Mouse (Mus musculus): ENCODE measurements at regions not wholly inside any gene's neighbourhood (a gene's known extent, or its start where the extent isn't known, plus 50 kb on each side); places are given as distances from the start of the nearest gene placed in this dataset.

GRCm38 (mm10) chr11:64650571-64651282 lies 214.3 kb upstream of the F930015N05Rik start:
- Histone ChIP-seq H3K9ac (ENCODE audit: control insufficient read depth, low read depth, low read length, poor library complexity, severe bottlenecking) (no peak overlapping the region), H3K79me2 (ENCODE audit: control insufficient read depth, insufficient read depth, low read length, poor library complexity) (no peaks in the 10 kb centered on the region), H3K4me1 (ENCODE audit: control insufficient read depth in 1 of 2, insufficient read depth in 2 of 2, low read length in 2 of 2) (no peaks in the 10 kb centered on the region), H3K27ac (ENCODE audit: control insufficient read depth, low read depth, low read length) (no peak overlapping the region), H3K36me3 (ENCODE audit: control insufficient read depth in 1 of 2, insufficient read depth in 2 of 2, low read length in 2 of 2) (no peaks in the 10 kb centered on the region), H3K4me3 (ENCODE audit: control insufficient read depth in 1 of 2, insufficient read depth in 1 of 2, low read depth in 2 of 2, low read length in 2 of 2) (no peak overlapping the region), H3K27me3 (ENCODE audit: control insufficient read depth in 1 of 2, insufficient read depth in 2 of 2, low read length in 2 of 2) (no peaks in the 10 kb centered on the region), H3K9me3 (replicated peaks; ENCODE audit: insufficient read depth, low read length) (no peaks in the 10 kb centered on the region)
- DNase-seq (ENCODE audit: low read depth, low spot score): no peak
- no peak for TF ChIP-seq MAFK (IDR thresholded peaks at IDR 0.05; ENCODE audit: borderline replicate concordance, low read depth, low read length)
- no peak for TF ChIP-seq CHD1 (IDR thresholded peaks at IDR 0.05; ENCODE audit: low read depth, low read length)
- no peak for TF ChIP-seq RCOR1 (IDR thresholded peaks at IDR 0.05; ENCODE audit: low read depth, low read length)
- TF ChIP-seq ZMIZ1 (IDR thresholded peaks at IDR 0.05; ENCODE audit: low read depth, low read length): no peak
- no peak for TF ChIP-seq CHD2 (IDR thresholded peaks at IDR 0.05; ENCODE audit: low read length)
- TF ChIP-seq GABPA (IDR thresholded peaks at IDR 0.05; ENCODE audit: low read depth, low read length): no peak
- no peak for TF ChIP-seq E2F4 (IDR thresholded peaks at IDR 0.05; ENCODE audit: borderline replicate concordance, low read depth, low read length)
- TF ChIP-seq EP300 (IDR thresholded peaks at IDR 0.05; ENCODE audit: low read depth in 1 of 2, low read length in 2 of 2): no peak
- TF ChIP-seq MYC (IDR thresholded peaks at IDR 0.05; ENCODE audit: low read depth, low read length): no peak
- TF ChIP-seq MEF2A (IDR thresholded peaks at IDR 0.05; ENCODE audit: extremely low read depth, insufficient replicate concordance, low read depth, low read length, poor library complexity, severe bottlenecking): no peak
- no peak for TF ChIP-seq MAZ (IDR thresholded peaks at IDR 0.05; ENCODE audit: low read depth, low read length)
- no peak for TF ChIP-seq POLR2AphosphoS5 (IDR thresholded peaks at IDR 0.05; ENCODE audit: borderline replicate concordance, low read depth, low read length)
- TF ChIP-seq UBTF (IDR thresholded peaks at IDR 0.05; ENCODE audit: borderline replicate concordance, insufficient read depth, low read depth, low read length): no peak
- no peak for TF ChIP-seq TCF12 (IDR thresholded peaks at IDR 0.05; ENCODE audit: low read depth, low read length)
- no peak for TF ChIP-seq TAL1 (IDR thresholded peaks at IDR 0.05; ENCODE audit: low read length)
- TF ChIP-seq MAX (IDR thresholded peaks at IDR 0.05; ENCODE audit: low read length): no peak
- TF ChIP-seq GATA1 (IDR thresholded peaks at IDR 0.05; ENCODE audit: low read depth, low read length): no peak
- no peak for TF ChIP-seq ZKSCAN1 (IDR thresholded peaks at IDR 0.05; ENCODE audit: low read depth, low read length)
- TF ChIP-seq POLR2AphosphoS2 (IDR thresholded peaks at IDR 0.05; ENCODE audit: low read length): no peak

- H3K9ac ChIP-seq (ENCODE audit: control insufficient read depth, low read depth, low read length, poor library complexity, severe bottlenecking): no peak overlapping the region
- H3K4me1 ChIP-seq (ENCODE audit: control insufficient read depth in 1 of 2, insufficient read depth in 2 of 2, low read length in 2 of 2): no peaks in the 10 kb centered on the region
- H3K79me2 ChIP-seq (ENCODE audit: control insufficient read depth, insufficient read depth, low read length, poor library complexity): no peaks in the 10 kb centered on the region
- H3K4me3 ChIP-seq (ENCODE audit: control insufficient read depth in 1 of 2, insufficient read depth in 1 of 2, low read depth in 2 of 2, low read length in 2 of 2): no peak overlapping the region
- TF ChIP-seq SMC3 (IDR thresholded peaks at IDR 0.05; ENCODE audit: low read depth, low read length): no peak
- TF ChIP-seq MAFK (IDR thresholded peaks at IDR 0.05; ENCODE audit: borderline replicate concordance, low read depth, low read length): no peak
- TF ChIP-seq ZNF384 (IDR thresholded peaks at IDR 0.05; ENCODE audit: low read depth, low read length): no peak
- no peak for TF ChIP-seq RAD21 (IDR thresholded peaks at IDR 0.05; ENCODE audit: low read depth, low read length)
- no peak for TF ChIP-seq POLR2AphosphoS5 (IDR thresholded peaks at IDR 0.05; ENCODE audit: borderline replicate concordance, low read depth, low read length)
- no peak for TF ChIP-seq E2F4 (IDR thresholded peaks at IDR 0.05; ENCODE audit: borderline replicate concordance, low read depth, low read length)
- TF ChIP-seq ZKSCAN1 (IDR thresholded peaks at IDR 0.05; ENCODE audit: low read depth, low read length): no peak
- no peak for TF ChIP-seq JUND (IDR thresholded peaks at IDR 0.05; ENCODE audit: low read depth, low read length)
- no peak for TF ChIP-seq RCOR1 (IDR thresholded peaks at IDR 0.05; ENCODE audit: low read depth, low read length)
- no peak for TF ChIP-seq CTCF (IDR thresholded peaks at IDR 0.05 in 2 of 3, conservative IDR thresholded peaks at IDR 0.05 in 1 of 3; ENCODE audit: control insufficient read depth in 1 of 3, insufficient read depth in 1 of 3, low read depth in 2 of 3, low read length in 3 of 3, poor library complexity in 1 of 3, severe bottlenecking in 1 of 3)
- H3K9me3 ChIP-seq (replicated peaks; ENCODE audit: insufficient read depth, low read length): no peaks in the 10 kb centered on the region
- H3K27ac ChIP-seq (ENCODE audit: control insufficient read depth, low read depth, low read length): no peak overlapping the region
- no peaks in the 10 kb centered on the region for H3K36me3 ChIP-seq (ENCODE audit: control insufficient read depth in 1 of 2, insufficient read depth in 2 of 2, low read length in 2 of 2)
- H3K27me3 ChIP-seq (ENCODE audit: control insufficient read depth in 1 of 2, insufficient read depth in 2 of 2, low read length in 2 of 2): no peaks in the 10 kb centered on the region
- no peak for DNase-seq (ENCODE audit: low read depth, low spot score)
Measured at GRCm38 (mm10) chr11:64652811-64653210, 216.4 kb upstream of the F930015N05Rik start.

Data from MEL (cell line).